Mouse (Mus musculus) lung, embryonic 16.5 days (tissue): ENCODE data around the gene Psmc1. TPM values are rescaled to one million over a fixed set of nuclear protein-coding genes. Genes with fewer than 3 reads are reported as not detected.

Source experiments
- ATAC-seq: fragments of 200-750 bp; cut with Nextera tagmentation; 2 replicates; pipeline ENCODE4 v1.8.0; 2017; ENCODE audit warnings: low read depth, mild to moderate bottlenecking, moderate library complexity
- H3K27ac ChIP-seq: fragments of 300-500 bp; sonication (generic); 2 replicates; pipeline ENCODE4 v1.5.1; 2014; ENCODE audit warnings: mild to moderate bottlenecking, control low read depth, low read length
- H3K27me3 ChIP-seq: fragments of 300-500 bp; sonication (generic); 2 replicates; pipeline ENCODE4 v1.6.1; 2014; ENCODE audit warnings: low read depth, low read length, mixed read lengths; ENCODE audit not compliant: control insufficient read depth, insufficient read depth
- H3K36me3 ChIP-seq: fragments of 300-500 bp; sonication (generic); 2 replicates; pipeline ENCODE4 v1.6.1; 2014; ENCODE audit warnings: low read length; ENCODE audit not compliant: control insufficient read depth, insufficient read depth
- H3K4me1 ChIP-seq: fragments of 300-500 bp; sonication (generic); replicated peaks from 2 replicates; pipeline ENCODE4 v1.6.1; 2014; ENCODE audit warnings: low read length, mixed read lengths; ENCODE audit not compliant: control insufficient read depth, insufficient read depth
- H3K4me2 ChIP-seq: fragments of 300-500 bp; sonication (generic); 2 replicates; pipeline ENCODE4 v1.6.1; 2014; ENCODE audit warnings: low read depth, low read length, control low read depth
- H3K4me3 ChIP-seq: fragments of 300-500 bp; sonication (generic); 2 replicates; pipeline ENCODE4 v1.5.1; 2014; ENCODE audit warnings: mild to moderate bottlenecking, low read length, control low read depth
- H3K9ac ChIP-seq: fragments of 300-500 bp; sonication (generic); 2 replicates; pipeline ENCODE4 v1.6.1; 2014; ENCODE audit warnings: low read length, control low read depth
- H3K9me3 ChIP-seq: fragments of 300-500 bp; sonication (generic); 2 replicates; pipeline ENCODE4 v1.6.1; 2016; ENCODE audit warnings: low read length; ENCODE audit not compliant: control insufficient read depth
- WGBS: fragments of 180-500 bp; shearing (Covaris S2); extraction: QIAGEN DNeasy Blood & Tissue Kit; methylation state at CpG from one replicate; pipeline ENCODE4 v1.1.7; 2014; 5-methylcytosine and 5-hydroxymethylcytosine counted together
- polyA plus RNA-seq: library from polyadenylated mRNA; unstranded; fragments of >200 nt; fragmentation: Nextera tagmentation; extraction: Ambion mirVana; gene quantifications from 2 replicates; pipeline ENCODE4 v1.2.1, GENCODE M21; 2015

Gene Psmc1
- polyA plus RNA-seq, 1 experiment from 2014 or later = 266 TPM

DNA sequence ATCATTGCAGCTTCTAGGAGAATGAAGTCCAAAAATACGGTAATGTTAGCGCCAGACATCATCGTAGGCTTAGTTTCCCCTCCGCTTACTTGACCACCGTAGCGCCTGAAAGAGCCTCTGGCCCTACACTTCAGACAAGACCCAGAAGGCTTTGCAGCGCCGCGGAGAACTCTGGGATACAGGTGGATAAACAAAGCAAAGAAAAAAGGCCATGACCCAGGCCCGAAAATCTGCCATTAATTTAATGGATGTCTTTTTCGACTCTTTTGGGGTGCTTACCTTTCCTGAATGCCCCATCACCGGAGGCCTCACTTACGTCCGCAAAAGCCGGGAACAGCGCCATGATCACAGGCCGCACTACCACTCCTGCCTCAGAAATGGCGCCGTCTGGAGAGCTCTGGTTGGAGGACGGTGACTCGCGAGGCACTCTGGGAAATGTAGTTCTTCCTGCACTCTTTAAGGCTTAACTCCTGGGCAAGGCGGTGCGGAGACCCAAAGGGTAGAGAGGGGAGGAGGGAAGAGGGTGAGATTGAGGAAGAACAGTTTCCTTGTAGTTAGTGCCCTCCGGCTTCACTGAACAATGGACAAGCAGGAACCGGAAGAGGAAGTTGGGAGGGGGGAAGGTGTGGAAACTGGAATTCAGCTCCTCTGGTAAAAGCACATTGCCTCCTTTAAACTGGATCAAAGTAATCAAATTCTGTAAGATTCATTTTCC, 49.5 kb downstream of the Psmc1 start, which contains the start of gene Nrde2:
TSS of gene Nrde2 (minus strand) at position 393 of the 715 bp plus-strand sequence.
- ATAC-seq = peak; percentile 99
- Histone ChIP-seq H3K4me1 (peaks cover 4% of the 10 kb centered on the region; the same call in 1 of the 2 replicates), H3K36me3 (no peaks in the 10 kb centered on the region), H3K9me3 (no peaks in the 10 kb centered on the region; the same call in 1 of the 2 replicates), H3K4me3 (peak within 1 kb of the TSS; percentile 56), H3K27me3 (no peaks in the 10 kb centered on the region), H3K27ac (peak within 1 kb of the TSS; percentile 61), H3K9ac (peak within 1 kb of the TSS; percentile 71), H3K4me2 (peak within 1 kb of the TSS; percentile 66)
- WGBS = 0% methylated on average over 26 of the region's 26 CpGs

DNA sequence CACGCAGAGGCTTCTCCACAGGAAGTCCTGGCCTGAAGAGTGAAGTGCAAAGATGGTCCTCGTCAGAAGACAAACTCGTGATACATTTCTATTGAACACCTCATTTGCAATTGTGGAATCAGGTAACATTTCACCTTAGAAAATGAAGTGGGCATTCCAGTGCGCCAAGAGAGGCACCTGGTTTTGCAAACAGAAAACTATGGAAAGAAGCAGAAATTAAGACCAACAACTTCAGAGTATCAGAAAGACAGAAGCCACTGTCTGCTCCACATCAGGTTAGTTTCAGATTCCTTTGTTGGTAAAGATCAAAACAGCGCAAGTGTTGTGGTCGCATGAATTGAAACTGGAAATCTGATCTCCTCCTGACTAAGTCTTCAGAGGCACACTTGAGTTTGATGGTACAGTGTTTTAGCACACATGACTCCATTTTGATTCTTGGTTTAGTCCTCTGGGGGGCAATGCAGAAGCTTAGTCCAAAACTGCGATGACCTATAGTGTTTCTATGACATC, 55.1 kb downstream of the Psmc1 start:
- Histone ChIP-seq H3K4me3 (no peak overlapping the region), H3K27ac (no peak overlapping the region), H3K27me3 (no peaks in the 10 kb centered on the region), H3K36me3 (no peaks in the 10 kb centered on the region), H3K9ac (no peak overlapping the region), H3K4me1 (no peaks in the 10 kb centered on the region; the same call in none of the 2 replicates), H3K4me2 (no peak overlapping the region), H3K9me3 (no peaks in the 10 kb centered on the region; the same call in 1 of the 2 replicates)
- ATAC-seq = no peak
- WGBS = 58% methylated on average over 7 of the region's 7 CpGs

DNA sequence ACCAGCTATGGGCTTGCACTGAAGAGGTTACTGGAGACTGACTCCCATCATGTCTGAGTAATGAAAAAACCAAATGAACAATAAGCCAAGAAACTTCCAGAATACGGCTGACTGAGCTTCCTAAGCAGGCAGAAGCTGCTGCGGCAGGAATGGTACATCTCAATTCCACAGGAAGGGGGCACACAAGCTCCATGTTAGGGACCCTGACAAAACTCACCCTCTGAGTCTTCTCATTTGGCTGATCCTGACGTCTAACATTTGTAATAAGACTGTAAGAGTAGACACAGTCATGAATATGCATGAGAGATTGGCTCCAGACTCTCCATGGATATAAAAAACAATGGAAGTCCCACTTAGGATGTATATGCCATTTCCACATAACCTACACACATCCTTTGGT, 56.2 kb downstream of the Psmc1 start:
- no peaks in the 10 kb centered on the region; the same call in none of the 2 replicates for H3K4me1 ChIP-seq
- no peak overlapping the region for H3K9ac ChIP-seq
- H3K4me2 ChIP-seq = no peak overlapping the region
- H3K36me3 ChIP-seq = no peaks in the 10 kb centered on the region
- H3K27me3 ChIP-seq = no peaks in the 10 kb centered on the region
- H3K4me3 ChIP-seq = no peak overlapping the region
- H3K9me3 ChIP-seq = no peaks in the 10 kb centered on the region
- H3K27ac ChIP-seq = no peak overlapping the region
- ATAC-seq = peak; percentile 59
- 20% methylated on average over 3 of the region's 3 CpGs for WGBS

DNA sequence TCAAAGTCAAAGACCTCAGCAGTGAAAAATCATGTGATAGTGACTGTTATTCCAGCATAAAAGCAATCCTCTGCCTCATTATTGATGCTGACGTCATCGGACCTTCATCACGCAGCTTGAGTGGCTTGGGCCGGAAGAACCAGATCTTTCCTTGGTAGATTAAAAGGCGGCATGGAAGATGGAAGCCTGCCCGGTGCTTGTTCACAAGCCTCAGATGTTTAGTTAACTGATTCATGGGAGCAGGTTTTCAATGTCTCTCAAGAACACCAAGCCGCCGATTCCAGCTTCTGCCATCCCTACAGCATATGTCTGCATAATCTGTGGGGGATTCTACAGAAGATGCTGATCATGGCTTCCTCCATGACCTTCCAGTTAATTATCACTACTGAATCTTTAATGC, 57.0 kb downstream of the Psmc1 start:
- WGBS = 68% methylated on average over 8 of the region's 8 CpGs
- ATAC-seq = no peak
- Histone ChIP-seq H3K9me3 (no peaks in the 10 kb centered on the region), H3K4me1 (no peaks in the 10 kb centered on the region; the same call in none of the 2 replicates), H3K9ac (no peak overlapping the region), H3K4me2 (no peak overlapping the region), H3K27ac (no peak overlapping the region), H3K4me3 (no peak overlapping the region), H3K36me3 (no peaks in the 10 kb centered on the region), H3K27me3 (no peaks in the 10 kb centered on the region)

DNA sequence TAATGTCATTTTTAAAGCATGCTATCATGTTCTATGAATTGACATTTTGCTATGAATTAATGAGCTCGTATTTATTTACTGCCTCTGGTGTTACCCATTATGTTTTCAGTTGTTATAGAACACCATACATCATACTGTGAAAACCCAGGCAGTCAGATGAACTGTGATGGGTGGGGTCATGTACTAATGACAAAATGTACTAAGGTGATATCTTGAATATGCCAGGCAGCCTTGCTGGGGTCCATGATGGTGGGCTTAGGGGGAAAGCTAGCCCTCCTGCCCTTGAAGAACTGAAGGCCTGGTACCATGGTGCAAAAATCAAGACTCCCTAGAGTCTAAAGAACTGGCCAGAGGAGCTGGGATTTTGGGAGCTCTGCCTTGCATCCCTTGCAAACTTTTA, 57.5 kb downstream of the Psmc1 start:
- Histone ChIP-seq H3K36me3 (no peaks in the 10 kb centered on the region), H3K4me2 (peak overlapping the region; percentile 58; the same call in 1 of the 2 replicates), H3K9ac (no peak overlapping the region), H3K9me3 (no peaks in the 10 kb centered on the region), H3K27me3 (no peaks in the 10 kb centered on the region), H3K4me3 (no peak overlapping the region), H3K4me1 (no peaks in the 10 kb centered on the region; the same call in none of the 2 replicates), H3K27ac (peak overlapping the region; percentile 1; the same call in 1 of the 2 replicates)
- no peak for ATAC-seq
- 75% methylated on average over 1 of the region's 1 CpGs for WGBS

DNA sequence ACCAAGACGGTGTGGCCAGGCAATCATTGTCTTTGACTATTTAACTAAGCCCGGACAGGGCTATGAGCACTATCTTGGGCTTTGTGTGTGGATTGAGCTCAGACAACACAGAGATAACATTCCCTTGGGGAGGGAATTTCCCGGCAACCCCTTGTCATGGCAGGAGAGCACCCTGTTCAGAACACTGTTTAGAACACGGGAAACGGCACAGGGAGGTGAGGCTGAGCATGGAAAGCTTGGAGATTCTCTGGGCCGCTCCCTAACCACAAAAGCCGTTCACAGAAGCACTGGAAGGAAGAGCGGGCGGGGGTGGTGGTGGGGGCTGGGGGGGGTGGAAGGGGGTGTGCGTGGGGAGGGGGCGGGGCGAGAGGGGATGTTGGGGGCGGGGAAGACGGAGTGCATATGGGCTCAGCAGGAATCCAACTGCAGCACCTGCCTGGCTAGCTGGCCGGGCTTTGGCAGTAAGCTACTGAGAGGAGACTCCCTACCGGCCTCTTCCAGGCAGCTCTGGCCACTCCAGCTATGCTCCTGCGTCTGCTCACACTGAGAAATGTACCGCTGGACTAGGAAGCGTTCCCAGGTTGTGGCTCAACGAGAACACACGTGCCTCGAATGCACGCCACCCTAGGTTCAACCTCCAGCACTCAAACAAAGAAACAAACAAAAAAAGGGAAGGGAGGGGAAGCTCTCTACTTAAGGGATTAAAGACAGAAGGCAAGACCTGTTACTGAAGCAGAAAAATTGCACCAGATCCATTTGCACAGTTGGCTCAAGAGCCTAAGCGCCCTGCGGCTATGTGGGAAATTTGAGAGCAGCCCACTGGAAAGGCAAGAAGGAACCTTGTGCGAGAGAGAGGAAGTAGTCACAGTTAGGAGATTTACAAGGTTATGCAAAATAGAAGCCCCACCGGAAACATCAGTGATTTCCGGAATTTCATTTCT, 58.2 kb downstream of the Psmc1 start:
- peak; percentile 84 for ATAC-seq
- H3K4me2 ChIP-seq = peak overlapping the region; percentile 58
- H3K27me3 ChIP-seq = no peaks in the 10 kb centered on the region
- H3K9me3 ChIP-seq = no peaks in the 10 kb centered on the region
- no peaks in the 10 kb centered on the region for H3K36me3 ChIP-seq
- H3K4me3 ChIP-seq = peak overlapping the region; percentile 29
- WGBS = 11% methylated on average over 22 of the region's 28 CpGs
- peak overlapping the region; percentile 48 for H3K9ac ChIP-seq
- peak overlapping the region; percentile 64 for H3K27ac ChIP-seq
- H3K4me1 ChIP-seq = no peaks in the 10 kb centered on the region; the same call in none of the 2 replicates

DNA sequence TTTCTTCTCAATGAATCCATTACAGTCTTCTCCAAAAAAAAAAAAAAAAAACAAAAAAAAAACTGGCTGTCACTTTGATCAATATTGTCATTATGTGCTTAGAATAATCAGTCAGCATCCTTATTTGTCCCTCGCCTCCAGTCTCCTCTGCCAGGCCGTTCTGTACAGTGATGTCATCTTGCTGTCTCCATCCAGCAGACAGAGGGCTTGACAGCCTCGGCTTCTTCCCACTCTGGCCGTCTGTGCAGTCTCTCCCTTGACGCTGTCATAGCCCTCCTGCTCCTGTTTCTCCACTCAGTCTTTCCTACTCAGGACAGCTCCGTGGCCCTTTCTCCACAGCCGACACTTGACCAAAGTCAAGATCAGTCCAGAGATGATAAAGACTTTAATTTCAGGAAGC, 62.5 kb downstream of the Psmc1 start:
- H3K27me3 ChIP-seq = no peaks in the 10 kb centered on the region
- H3K4me1 ChIP-seq = no peaks in the 10 kb centered on the region; the same call in none of the 2 replicates
- no peak overlapping the region for H3K27ac ChIP-seq
- no peaks in the 10 kb centered on the region for H3K36me3 ChIP-seq
- no peaks in the 10 kb centered on the region for H3K9me3 ChIP-seq
- no peak overlapping the region for H3K9ac ChIP-seq
- 48% methylated on average over 7 of the region's 7 CpGs for WGBS
- no peak overlapping the region for H3K4me3 ChIP-seq
- no peak for ATAC-seq
- H3K4me2 ChIP-seq = no peak overlapping the region
